Mouse (Mus musculus): Measurements from ENCODE around the gene Cyp27a1.

Cyp27a1 gene

DNA sequence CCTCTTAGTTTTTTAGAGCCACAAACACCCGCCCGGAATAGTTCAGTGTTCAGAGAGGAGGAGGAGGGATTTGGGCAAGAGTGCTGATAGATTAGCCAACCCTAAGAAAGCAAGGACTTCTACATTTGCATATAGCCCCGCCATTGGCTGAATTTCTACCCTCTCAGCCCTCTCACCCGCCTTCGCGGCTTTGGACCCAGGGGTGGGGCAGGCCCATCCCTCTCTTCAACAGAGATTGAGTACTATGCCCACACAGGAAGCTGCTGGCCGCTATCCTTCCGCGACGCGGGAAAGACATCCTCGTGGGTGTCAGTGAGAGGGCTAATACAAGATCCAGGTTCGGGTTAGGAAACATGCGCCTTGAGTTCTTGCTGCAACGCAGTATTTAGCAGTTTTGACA is 59.8 kb downstream of the Cyp27a1 start:
- peak; percentile 57 to 65 for DNase-seq

- no peak for DNase-seq
Measured at GRCm38 (mm10) chr1:74774062-74774461, 60.7 kb downstream of the Cyp27a1 start.

- DNase-seq = peak in 1 of 2 experiments; percentile 20
Measured at GRCm38 (mm10) chr1:74775816-74776215, 62.4 kb downstream of the Cyp27a1 start.

DNA sequence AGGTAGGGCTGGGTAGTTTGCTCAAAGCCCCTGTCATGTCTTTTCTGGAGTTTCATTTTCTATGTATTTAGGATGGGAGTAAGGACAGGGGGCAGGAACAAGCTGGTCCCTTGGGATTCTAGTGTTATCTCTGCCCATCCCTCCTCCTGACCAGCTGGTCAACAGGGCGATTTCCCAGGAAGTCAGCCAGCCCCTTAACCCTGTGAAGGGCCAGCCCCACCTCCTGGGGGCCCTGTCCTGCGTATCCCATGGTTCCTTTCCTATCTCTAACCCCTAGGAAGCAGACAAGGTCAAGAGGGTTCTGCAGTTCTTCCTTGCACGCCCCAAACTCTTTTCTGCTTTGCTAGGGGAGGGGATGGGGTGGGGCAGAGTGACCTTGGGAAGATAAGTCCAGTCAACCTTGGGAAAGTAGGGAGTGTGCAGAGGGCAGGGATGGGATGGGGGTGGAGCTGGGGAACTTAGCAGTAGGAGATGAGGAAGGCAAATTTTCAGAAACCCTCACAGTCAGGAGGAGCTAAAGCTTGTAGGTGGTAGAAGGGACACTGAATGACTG is 65.6 kb downstream of the Cyp27a1 start:
- DNase-seq = no peak

DNA sequence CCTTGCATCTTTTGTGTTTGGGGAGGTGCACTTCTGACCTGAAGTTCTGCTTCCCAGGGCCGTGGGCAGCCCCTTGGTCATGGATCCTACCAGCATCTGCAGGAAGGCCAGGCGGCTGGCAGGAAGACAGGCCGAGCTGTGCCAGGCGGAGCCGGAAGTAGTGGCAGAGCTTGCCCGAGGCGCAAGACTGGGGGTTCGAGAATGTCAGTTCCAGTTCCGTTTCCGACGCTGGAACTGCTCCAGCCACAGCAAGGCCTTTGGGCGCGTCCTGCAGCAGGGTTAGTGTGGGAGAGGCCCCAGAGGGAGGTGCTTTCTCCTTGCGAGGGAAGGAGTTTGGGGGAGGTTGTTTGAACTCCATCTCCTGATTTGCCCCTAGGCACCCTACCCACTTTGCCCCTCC is 68.7 kb downstream of the Cyp27a1 start:
- no peak for DNase-seq

DNA sequence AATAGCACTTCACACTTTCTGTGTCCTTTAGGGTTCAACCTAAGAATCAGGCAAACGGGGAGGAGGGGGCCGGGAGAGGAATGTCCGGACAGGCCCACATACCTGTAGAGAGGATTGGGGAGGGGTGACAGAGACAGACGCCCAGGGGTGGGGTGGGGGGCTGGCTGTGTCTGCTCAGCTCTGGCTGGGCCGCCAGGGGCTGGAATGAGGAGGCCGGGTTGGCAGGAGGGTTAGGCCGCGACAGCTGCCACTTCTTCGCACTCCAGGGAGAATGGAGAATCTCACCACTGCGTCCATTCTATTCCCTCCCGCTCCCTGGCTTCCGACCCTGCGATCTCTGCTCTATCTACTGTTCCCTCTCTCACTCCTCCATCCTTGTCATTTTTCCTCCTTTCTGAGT is 70.2 kb downstream of the Cyp27a1 start:
- no peak for DNase-seq

- DNase-seq = peak; percentile 37 to 66
Measured at GRCm38 (mm10) chr1:74784041-74784759, 70.8 kb downstream of the Cyp27a1 start.
